Mouse (Mus musculus): ENCODE results near the gene Bcas3.

Gene Bcas3

GRCm38 (mm10) chr11:85678666-85679065 lies 325.7 kb downstream of the Bcas3 start:
- DNase-seq, result peak; percentile 24

- DNase-seq, result peak; percentile 13
Measured at GRCm38 (mm10) chr11:85681580-85682419, 328.8 kb downstream of the Bcas3 start.

- DNase-seq, result no peak
Measured at GRCm38 (mm10) chr11:85684981-85685380, 332.0 kb downstream of the Bcas3 start.

GRCm38 (mm10) chr11:85687816-85688439 lies 335.0 kb downstream of the Bcas3 start:
- no peak for DNase-seq

- DNase-seq, result no peak
Measured at GRCm38 (mm10) chr11:85688440-85688838, 335.5 kb downstream of the Bcas3 start.

- DNase-seq, result no peak
Measured at GRCm38 (mm10) chr11:85689226-85689625, 336.3 kb downstream of the Bcas3 start.

- DNase-seq, result no peak
Measured at GRCm38 (mm10) chr11:85691285-85691684, 338.3 kb downstream of the Bcas3 start.

- no peak for DNase-seq
Measured at GRCm38 (mm10) chr11:85695614-85696263, 342.8 kb downstream of the Bcas3 start.

GRCm38 (mm10) chr11:85696491-85697398 lies 343.8 kb downstream of the Bcas3 start:
- no peak for DNase-seq

- DNase-seq, result no peak
Measured at GRCm38 (mm10) chr11:85697468-85697867, 344.5 kb downstream of the Bcas3 start.

DNA sequence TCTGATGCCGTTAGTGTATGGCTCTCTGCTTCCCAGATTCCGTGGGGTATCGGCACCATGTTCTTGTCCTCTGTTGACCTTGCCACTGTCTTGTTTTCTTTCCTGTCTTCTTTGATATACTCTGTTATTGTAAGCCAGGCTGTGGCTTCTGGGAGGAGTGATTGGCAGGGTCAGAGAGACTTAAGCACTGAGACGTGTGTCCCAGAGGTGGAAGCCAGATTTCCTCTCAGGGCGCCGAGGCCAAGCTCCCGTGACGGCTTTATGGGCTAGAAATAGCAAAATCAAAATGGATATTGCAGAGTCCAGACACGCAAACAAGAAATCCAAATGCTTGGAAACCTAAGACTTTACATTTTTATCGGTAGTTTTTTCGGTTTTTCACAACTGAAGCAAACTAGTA lies 345.3 kb downstream of the Bcas3 start:
- no peak for DNase-seq

DNA sequence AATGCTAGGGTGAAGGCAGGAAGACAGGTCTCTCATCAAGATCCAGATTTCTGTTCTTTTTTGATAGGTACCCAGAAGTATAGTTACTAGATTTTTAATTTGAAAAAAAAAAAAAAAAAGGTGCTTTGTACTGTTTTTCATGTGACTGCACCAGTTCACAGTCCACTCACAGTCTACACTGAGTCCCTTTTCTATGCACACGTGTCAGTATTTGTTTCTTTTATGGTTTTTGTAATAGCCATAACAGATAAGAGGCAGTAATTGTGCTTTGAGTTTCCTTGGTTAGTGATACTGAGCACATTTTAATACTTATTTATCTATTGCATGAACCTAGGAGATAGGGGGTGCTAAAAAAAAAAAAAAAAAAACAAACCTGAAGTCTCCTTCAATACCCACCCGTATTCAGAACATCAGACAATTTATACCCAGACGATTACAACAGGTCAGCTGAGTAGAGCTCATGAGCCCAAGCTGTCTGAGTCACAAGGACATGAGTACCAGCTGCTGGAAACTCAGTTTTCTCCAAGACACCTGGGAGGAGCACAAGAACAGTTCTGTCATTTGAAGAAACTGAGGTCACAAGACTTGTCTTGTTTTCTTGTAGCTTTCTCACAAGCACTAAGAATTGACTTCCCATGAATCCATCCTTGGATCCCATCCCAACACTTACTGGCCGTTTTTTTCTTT lies 351.2 kb downstream of the Bcas3 start:
- DNase-seq, result no peak

- no peak for DNase-seq
Measured at GRCm38 (mm10) chr11:85706630-85707029, 353.7 kb downstream of the Bcas3 start.

DNA sequence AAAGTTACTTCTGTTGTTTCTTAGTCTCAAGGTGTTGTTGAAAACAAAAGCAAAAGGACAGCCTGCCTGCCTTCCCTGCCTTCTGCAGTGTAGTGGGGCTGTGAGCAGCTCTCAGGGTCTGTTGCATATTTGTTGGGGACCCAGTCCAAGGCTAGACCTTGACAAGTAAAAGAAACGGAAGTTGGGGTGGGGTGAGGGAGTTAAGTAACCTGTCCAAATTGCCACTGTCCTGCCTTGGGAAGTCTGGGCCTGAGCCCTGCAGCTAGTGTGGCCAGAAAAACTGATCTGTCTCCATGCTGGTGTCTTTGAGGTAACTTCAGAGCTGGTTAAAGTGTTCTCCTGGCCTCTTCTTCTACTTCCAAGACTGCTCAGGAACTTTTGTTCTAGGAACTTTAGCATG lies 354.5 kb downstream of the Bcas3 start:
- no peak for DNase-seq

DNA sequence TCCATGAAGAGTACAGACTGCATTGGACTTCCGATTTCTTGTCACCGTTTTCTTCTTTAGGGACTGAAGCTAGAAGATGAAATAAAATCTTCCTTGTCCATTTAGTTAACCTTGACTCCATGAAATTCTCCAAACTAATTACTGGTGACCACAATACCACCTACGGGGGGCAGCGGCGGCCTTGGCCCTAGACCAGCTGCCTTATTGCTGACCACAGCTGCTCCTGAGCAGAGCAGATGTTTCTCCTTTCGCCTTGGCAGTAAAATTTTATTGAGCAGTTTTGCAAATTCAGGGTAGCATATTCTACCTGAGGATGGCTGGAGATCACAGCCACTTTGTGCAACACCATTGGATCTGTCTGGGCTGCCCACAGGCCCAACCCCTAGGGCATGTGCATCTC lies 356.2 kb downstream of the Bcas3 start:
- no peak for DNase-seq

GRCm38 (mm10) chr11:85710155-85710554 lies 357.2 kb downstream of the Bcas3 start:
- DNase-seq, result no peak

- no peak for DNase-seq
Measured at GRCm38 (mm10) chr11:85712026-85712804, 359.2 kb downstream of the Bcas3 start.

- DNase-seq, result peak; percentile 29
Measured at GRCm38 (mm10) chr11:85712860-85713813, 360.2 kb downstream of the Bcas3 start.

- DNase-seq, result no peak
Measured at GRCm38 (mm10) chr11:85713814-85714208, 360.8 kb downstream of the Bcas3 start.

DNA sequence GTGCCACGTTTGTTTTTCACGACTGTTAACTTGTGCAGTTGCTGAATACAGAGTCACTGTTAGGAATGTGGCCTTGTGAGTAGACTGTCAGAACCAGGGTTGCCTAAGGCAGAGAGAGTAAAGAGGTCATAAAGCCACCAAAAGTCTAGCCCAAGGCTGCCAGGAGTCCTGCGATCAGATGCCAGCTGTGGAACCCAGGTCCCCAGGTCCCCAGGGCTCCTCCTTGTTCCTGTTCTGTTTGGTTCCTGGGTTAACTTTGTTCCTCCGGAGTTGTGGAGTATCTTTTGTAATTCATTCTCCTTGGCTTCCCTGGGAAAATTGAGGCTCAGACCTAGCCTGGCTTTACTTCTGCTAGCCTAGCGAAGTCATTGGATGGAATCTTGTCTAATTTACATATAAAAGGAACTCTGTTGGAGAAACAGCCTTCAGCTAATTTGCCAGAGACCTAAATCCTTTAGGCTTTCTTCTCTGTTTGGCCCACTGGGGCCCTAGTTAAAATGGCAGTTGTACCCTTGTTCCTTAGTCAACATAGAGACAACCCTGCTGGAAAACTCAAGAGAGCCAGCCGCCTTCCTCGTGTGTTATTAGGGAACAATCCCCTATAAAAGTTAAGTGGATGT lies 361.5 kb downstream of the Bcas3 start:
- no peak for DNase-seq

Data from right cerebral cortex, adult 18-20 months (tissue).